In the genomic region with DNA sequence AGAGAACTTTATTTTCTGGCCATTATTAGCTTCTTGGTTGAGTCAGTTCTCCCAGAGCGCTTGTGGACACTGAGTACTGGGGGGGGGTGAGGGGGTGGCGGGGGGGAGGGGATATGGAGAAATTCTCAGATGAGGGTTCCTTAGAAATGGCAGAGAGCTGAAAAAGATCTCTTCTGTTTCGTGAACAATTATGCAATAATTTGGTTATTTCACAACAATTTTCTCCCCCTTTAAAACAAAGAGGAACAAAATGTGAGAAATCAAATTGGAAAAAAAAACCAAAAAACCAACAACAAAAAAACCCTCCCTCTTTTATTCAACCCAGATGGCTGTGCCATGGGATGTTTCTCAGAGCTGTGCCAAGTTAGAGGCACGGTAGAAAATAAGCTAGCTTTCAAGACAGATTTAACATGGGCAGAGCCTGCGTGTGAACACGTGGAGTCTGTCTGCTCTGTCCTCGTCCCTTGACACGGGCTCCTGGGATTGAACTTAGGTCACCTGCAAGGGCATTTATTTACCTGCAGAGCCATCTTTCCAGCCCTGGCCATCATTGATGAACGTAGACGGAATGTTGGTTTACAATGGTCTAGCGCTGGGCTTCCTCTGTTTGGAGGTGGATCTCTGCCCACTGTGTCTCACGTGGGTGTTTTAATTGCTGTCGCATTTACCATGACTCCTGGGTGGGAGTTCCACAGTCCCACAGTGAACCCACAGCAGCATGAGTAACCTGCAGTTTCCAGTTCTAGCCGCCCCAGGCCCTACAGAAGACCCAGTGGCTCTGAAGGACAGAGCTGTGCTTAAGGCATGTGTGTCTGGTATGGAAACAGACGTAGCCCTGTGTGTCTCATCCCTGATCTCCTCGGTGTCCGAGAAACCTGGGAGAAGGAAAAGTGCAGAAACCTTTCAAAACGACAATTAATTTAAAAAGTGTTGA, we compare ENCODE assay signal across 11 mouse cellular contexts. TPM values are rescaled to one million over a fixed set of nuclear protein-coding genes. Genes with fewer than 3 reads are reported as not detected.
DNase-seq lines count a peak whose midpoint lies in the region; ATAC-seq and TF ChIP-seq lines count a peak whose summit lies in the region.
"Had no signal": no experiment of that assay in that cellular context is flagged by ENCODE, and none has a peak within 500 bp of the region (broad histone marks: within the 10 kb centered on the region; RNA-seq: fewer than 3 reads in every experiment).

No protein-coding gene starts in this region.

- H3K4me2 ChIP-seq in intestine, embryonic 14.5 days (ENCODE audit: low read length), result no peak overlapping the region
- H3K4me2 ChIP-seq in intestine, postnatal 0 days (replicated peaks; ENCODE audit: low read depth), result no peak overlapping the region
- no peak overlapping the region for H3K4me2 ChIP-seq in limb, embryonic 12.5 days
- H3K4me2 ChIP-seq: heart, embryonic 13.5 days; kidney, embryonic 15.5 days had no signal

- in situ Hi-C loops in ES-E14 (cut with MboI; ENCODE audit: low sequenced_read_pairs in 2 of 2, unreplicated experiment in 2 of 2), result no loop called here

- peak overlapping the region; percentile 38; the same call in 1 of the 2 replicates for H3K27ac ChIP-seq in intestine, embryonic 14.5 days (ENCODE audit: low read depth)
- no peak overlapping the region for H3K27ac ChIP-seq in intestine, postnatal 0 days (ENCODE audit: low read depth, low read length)
- peak overlapping the region; percentile 77; the same call in 1 of the 2 replicates for H3K27ac ChIP-seq in ES-E14 (ENCODE audit: insufficient read depth, low read depth, low read length, poor library complexity, severe bottlenecking)
- H3K27ac ChIP-seq in limb, embryonic 12.5 days, result peak overlapping the region; percentile 47
- H3K27ac ChIP-seq: heart, embryonic 13.5 days; kidney, embryonic 15.5 days had no signal

- no peak overlapping the region for H3K9ac ChIP-seq in intestine, embryonic 14.5 days (ENCODE audit: low read length)
- H3K9ac ChIP-seq in intestine, postnatal 0 days (ENCODE audit: low read depth, low read length), result no peak overlapping the region
- no peak overlapping the region; the same call in 1 of the 2 replicates for H3K9ac ChIP-seq in ES-E14 (ENCODE audit: insufficient read depth, low read depth, low read length, poor library complexity, severe bottlenecking)
- no peak overlapping the region for H3K9ac ChIP-seq in limb, embryonic 12.5 days (replicated peaks)
- H3K9ac ChIP-seq: heart, embryonic 13.5 days; kidney, embryonic 15.5 days had no signal

- no peak overlapping the region for H3K4me3 ChIP-seq in intestine, embryonic 14.5 days (ENCODE audit: low read depth, low read length)
- no peak overlapping the region for H3K4me3 ChIP-seq in intestine, postnatal 0 days (ENCODE audit: low read depth, low read length)
- H3K4me3 ChIP-seq in ES-E14 (ENCODE audit: insufficient read depth in 1 of 2, low read depth in 1 of 2, low read length in 2 of 2, poor library complexity in 1 of 2, severe bottlenecking in 1 of 2), result no peak overlapping the region
- H3K4me3 ChIP-seq in limb, embryonic 12.5 days (replicated peaks), result no peak overlapping the region
- H3K4me3 ChIP-seq: heart, embryonic 13.5 days; kidney, embryonic 15.5 days had no signal

- no peaks in the 10 kb centered on the region for H3K9me3 ChIP-seq in intestine, embryonic 14.5 days (ENCODE audit: control insufficient read depth, low read length)
- H3K9me3 ChIP-seq in intestine, postnatal 0 days (ENCODE audit: control insufficient read depth), result no peaks in the 10 kb centered on the region
- H3K9me3 ChIP-seq in ES-E14 (ENCODE audit: control insufficient read depth, insufficient read depth, low read depth, low read length), result no peaks in the 10 kb centered on the region
- H3K9me3 ChIP-seq in limb, embryonic 12.5 days, result no peaks in the 10 kb centered on the region
- H3K9me3 ChIP-seq: heart, embryonic 13.5 days; kidney, embryonic 15.5 days had no signal

- DNase-seq in intestine, embryonic 14.5 days (ENCODE audit: low spot score), result no peak
- no peak for DNase-seq in ES-E14 (ENCODE audit: low read depth, low spot score)
- no peak for DNase-seq in adrenal gland, adult (ENCODE audit: inconsistent age in 2 of 2, low spot score in 1 of 2)
- DNase-seq in ovary, postnatal 36 days (ENCODE audit: low spot score), result no peak
- no peak for DNase-seq in retina, embryonic 14.5 days (ENCODE audit: low spot score)
- DNase-seq: thymus, postnatal 36 days had no signal

- TF ChIP-seq CTCF in intestine, postnatal 0 days (IDR thresholded peaks at IDR 0.05; ENCODE audit: low read depth), result no peak

- WGBS in intestine, embryonic 14.5 days, result 62% methylated on average over 18 of the region's 18 CpGs
- 80% methylated on average over 18 of the region's 18 CpGs for WGBS in intestine, postnatal 0 days
- WGBS in limb, embryonic 12.5 days, result 63% methylated on average over 18 of the region's 18 CpGs

- peaks cover 24% of the 10 kb centered on the region for H3K4me1 ChIP-seq in intestine, embryonic 14.5 days (replicated peaks; ENCODE audit: control insufficient read depth, insufficient read depth, low read length)
- H3K4me1 ChIP-seq in intestine, postnatal 0 days (replicated peaks; ENCODE audit: control insufficient read depth, insufficient read depth, low read length), result peaks cover 6% of the 10 kb centered on the region; the same call in 1 of the 2 replicates
- H3K4me1 ChIP-seq in ES-E14 (ENCODE audit: control insufficient read depth in 2 of 2, insufficient read depth in 2 of 2, low read length in 2 of 2, poor library complexity in 1 of 2), result peaks cover 6 to 31% of the 10 kb centered on the region in 2 experiments
- peaks cover 50% of the 10 kb centered on the region for H3K4me1 ChIP-seq in limb, embryonic 12.5 days (replicated peaks)

- H3K27me3 ChIP-seq in intestine, embryonic 14.5 days (replicated peaks; ENCODE audit: control insufficient read depth, insufficient read depth, low read length), result no peaks in the 10 kb centered on the region
- no peaks in the 10 kb centered on the region for H3K27me3 ChIP-seq in intestine, postnatal 0 days (replicated peaks; ENCODE audit: control insufficient read depth, insufficient read depth, low read length)
- no peaks in the 10 kb centered on the region for H3K27me3 ChIP-seq in limb, embryonic 12.5 days
- H3K27me3 ChIP-seq: heart, embryonic 13.5 days; kidney, embryonic 15.5 days had no signal

- no peaks in the 10 kb centered on the region for H3K36me3 ChIP-seq in intestine, embryonic 14.5 days (ENCODE audit: control insufficient read depth, insufficient read depth, low read length)
- no peaks in the 10 kb centered on the region for H3K36me3 ChIP-seq in intestine, postnatal 0 days (ENCODE audit: control insufficient read depth, insufficient read depth)
- no peaks in the 10 kb centered on the region for H3K36me3 ChIP-seq in ES-E14 (ENCODE audit: control insufficient read depth, insufficient read depth, low read length, poor library complexity, severe bottlenecking)
- no peaks in the 10 kb centered on the region for H3K36me3 ChIP-seq in limb, embryonic 12.5 days
- H3K36me3 ChIP-seq: kidney, embryonic 15.5 days had no signal

- no peak for ATAC-seq in intestine, embryonic 14.5 days (replicated peaks; ENCODE audit: low FRiP score, low TSS enrichment, low read depth)
- ATAC-seq in intestine, postnatal 0 days, result no peak
- peak; percentile 31 for ATAC-seq in common myeloid progenitor, adult 5-6 weeks (replicated peaks; ENCODE audit: low read depth, poor library complexity, severe bottlenecking)
- ATAC-seq in limb, embryonic 12.5 days (ENCODE audit: insufficient number of reproducible peaks, insufficient read depth, low FRiP score, low TSS enrichment, low read depth), result no peak

TF ChIP-seq in ES-E14, 5 proteins besides CTCF, POLR2A, EP300 and RAD21:
- TF ChIP-seq ZC3H11A (IDR thresholded peaks at IDR 0.05; ENCODE audit: borderline replicate concordance, low read depth, low read length), result no peak
- TF ChIP-seq MAFK (IDR thresholded peaks at IDR 0.05; ENCODE audit: insufficient read depth, low read depth, low read length), result no peak
- TF ChIP-seq CHD2 (IDR thresholded peaks at IDR 0.05; ENCODE audit: low read depth, low read length), result no peak
- TF ChIP-seq ZNF384 (IDR thresholded peaks at IDR 0.05; ENCODE audit: low read depth, low read length), result no peak
- TF ChIP-seq HCFC1 (IDR thresholded peaks at IDR 0.05; ENCODE audit: borderline replicate concordance, insufficient read depth, low read length), result no peak

RNA-seq across cellular contexts. Expression of a gene that starts 47.9 kb away (rescaled TPM):
- 43.6 and 47.5 TPM in 2 replicates for polyA plus RNA-seq in intestine, embryonic 14.5 days (2014; fragmentation: Nextera tagmentation; extraction: Ambion mirVana)
- polyA plus RNA-seq in intestine, postnatal 0 days (2015; fragmentation: Nextera tagmentation; extraction: Ambion mirVana), result 33.4 and 39.6 TPM in 2 replicates
- 93.0 and 124 TPM in 2 replicates for total RNA-seq in ES-E14 (2012; rRNA removed)
- 134 and 162 TPM in 2 replicates for total RNA-seq in common myeloid progenitor, adult 5-6 weeks (2017)
- 43.8 and 47.5 TPM in 2 replicates for polyA plus RNA-seq in limb, embryonic 12.5 days (2016; fragmentation: Nextera tagmentation; extraction: Ambion mirVana)

RNA-seq across cellular contexts. Expression of a gene that starts 48.8 kb away (rescaled TPM):
- polyA plus RNA-seq in intestine, embryonic 14.5 days (2014; fragmentation: Nextera tagmentation; extraction: Ambion mirVana), result 35.7 and 38.2 TPM in 2 replicates
- 77.4 and 81.2 TPM in 2 replicates for polyA plus RNA-seq in intestine, postnatal 0 days (2015; fragmentation: Nextera tagmentation; extraction: Ambion mirVana)
- 18.1 and 18.2 TPM in 2 replicates for total RNA-seq in ES-E14 (2012; rRNA removed)
- total RNA-seq in common myeloid progenitor, adult 5-6 weeks (2017), result 8.5 and 12.5 TPM in 2 replicates
- 31.4 and 33.3 TPM in 2 replicates for polyA plus RNA-seq in limb, embryonic 12.5 days (2016; fragmentation: Nextera tagmentation; extraction: Ambion mirVana)
